Mouse (Mus musculus) heart, adult 2 months (tissue): Measurements from ENCODE around the gene Plxna4.

Source experiments
- CTCF ChIP-seq: fragments of 200-600 bp; IDR thresholded peaks from 2 replicates; pipeline ENCODE4 v1.8.1; 2022; ENCODE audit warnings: antibody characterized with exemption, mild to moderate bottlenecking, moderate library complexity
- EP300 ChIP-seq: fragments of 200-500 bp; IDR thresholded peaks from 2 replicates; pipeline ENCODE4 v1.6.1; 2011; ENCODE audit warnings: low read depth, low read length, control low read depth; ENCODE audit not compliant: insufficient read depth

DNA sequence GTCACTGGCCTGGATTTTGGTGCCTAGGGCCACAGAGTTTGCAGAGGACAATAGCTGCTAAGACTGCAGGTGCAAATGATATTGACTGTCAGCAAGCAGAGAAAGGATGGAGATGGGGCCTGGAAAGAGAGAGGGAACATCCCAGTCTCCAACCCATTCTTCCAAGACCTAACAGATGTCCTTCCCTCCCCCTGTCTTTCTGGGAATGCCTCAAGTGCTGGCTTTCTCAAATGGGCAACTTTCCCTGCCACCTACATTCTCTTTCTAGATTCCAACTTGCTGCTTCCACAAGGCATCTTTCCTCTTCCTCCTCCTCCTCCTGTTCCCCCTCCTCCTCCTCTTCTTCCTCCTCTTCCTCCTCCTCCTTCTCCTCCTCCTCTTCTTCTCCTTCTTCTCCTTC, 136.1 kb downstream of the Plxna4 start:
- TF ChIP-seq CTCF, result no peak
- TF ChIP-seq EP300, result no peak
